Mouse (Mus musculus): Measurements from ENCODE around the gene Ncoa7.

- TF ChIP-seq CTCF (IDR thresholded peaks at IDR 0.05; ENCODE audit: low read depth) (no peak), EP300 (optimal IDR thresholded peaks at IDR 0.05) (no peak)
Observed at GRCm38 (mm10) chr10:30773181-30773580, 29.9 kb downstream of the Ncoa7 start.
